Mouse (Mus musculus) C2C12 (cell line): ENCODE results near the gene Fmnl3. TPM values are rescaled to one million over a fixed set of nuclear protein-coding genes. Genes with fewer than 3 reads are reported as not detected.

Source experiments
- H3K27me3 ChIP-seq: one replicate; pipeline ENCODE4 v1.6.1; 2011; ENCODE audit not compliant: control insufficient read depth, insufficient read depth, insufficient read length
- H3K36me3 ChIP-seq: one replicate; pipeline ENCODE4 v1.6.1; 2011; ENCODE audit not compliant: control insufficient read depth, insufficient read depth
- H3K4me3 ChIP-seq: one replicate; pipeline ENCODE4 v1.5.1; 2011; ENCODE audit warnings: mild to moderate bottlenecking, control low read depth; ENCODE audit not compliant: poor library complexity, insufficient read depth, severe bottlenecking
- H3K79me2 ChIP-seq: one replicate; pipeline ENCODE4 v1.6.1; 2011; ENCODE audit not compliant: control insufficient read depth, insufficient read depth
- H3K79me3 ChIP-seq: one replicate; pipeline ENCODE4 v1.6.1; 2011; ENCODE audit warnings: low read depth, control low read depth
- H3ac ChIP-seq: one replicate; pipeline ENCODE3; 2011; ENCODE audit warnings: low read depth; ENCODE audit not compliant: control insufficient read depth, insufficient read length
- CEBPB ChIP-seq: IDR thresholded peaks from one replicate; pipeline ENCODE4 v1.6.1; 2011; ENCODE audit warnings: low read depth, mild to moderate bottlenecking, control low read depth, moderate library complexity
- CTCF ChIP-seq: IDR thresholded peaks from one replicate; pipeline ENCODE4 v1.5.1; 2011; ENCODE audit not compliant: control insufficient read depth, insufficient read depth, insufficient read length
- FOSL1 ChIP-seq: IDR thresholded peaks from one replicate; pipeline ENCODE4 v1.8.0; 2011; ENCODE audit warnings: mild to moderate bottlenecking, low read length; ENCODE audit not compliant: poor library complexity, insufficient read depth, severe bottlenecking
- MAX ChIP-seq: IDR thresholded peaks from one replicate; pipeline ENCODE4 v1.6.1; 2011; ENCODE audit warnings: mild to moderate bottlenecking, control low read depth
- MYOD1 ChIP-seq: IDR thresholded peaks from one replicate; pipeline ENCODE4 v1.6.1; 2011; ENCODE audit warnings: low read depth; ENCODE audit not compliant: control insufficient read depth, insufficient read length
- MYOG ChIP-seq: IDR thresholded peaks from one replicate; pipeline ENCODE4 v1.6.1; 2011; ENCODE audit not compliant: control insufficient read depth, insufficient read length; ENCODE audit errors: extremely low read depth
- USF1 ChIP-seq: IDR thresholded peaks from one replicate; pipeline ENCODE4 v1.6.1; 2011; ENCODE audit warnings: low read depth, mild to moderate bottlenecking, control low read depth, moderate library complexity
- polyA plus RNA-seq: library from polyadenylated mRNA; unstranded; fragments of >200 nt; fragmentation: generic; extraction: Trizol; gene quantifications from one replicate; pipeline ENCODE4 v1.2.1, GENCODE M21; 2012; ENCODE audit warnings: missing spikeins

Gene Fmnl3
- polyA plus RNA-seq, 1 experiment: 76.6 TPM

GRCm38 (mm10) chr15:99338916-99339315 lies 31.4 kb downstream of the Fmnl3 start:
- Histone ChIP-seq H3K79me2 (peaks cover 87% of the 10 kb centered on the region), H3K79me3 (peaks cover 47% of the 10 kb centered on the region), H3ac (no peak overlapping the region), H3K27me3 (no peaks in the 10 kb centered on the region), H3K36me3 (peaks cover 16% of the 10 kb centered on the region), H3K4me3 (no peak overlapping the region)
- TF ChIP-seq FOSL1: no peak
- TF ChIP-seq CTCF: no peak
- no peak for TF ChIP-seq USF1
- no peak for TF ChIP-seq MYOD1
- TF ChIP-seq MAX: no peak
- no peak for TF ChIP-seq MYOG
- no peak for TF ChIP-seq CEBPB

- TF ChIP-seq CEBPB: no peak
- no peak for TF ChIP-seq CTCF
- no peak for TF ChIP-seq MYOG
- TF ChIP-seq FOSL1: no peak
- no peak for TF ChIP-seq MYOD1
- no peak for TF ChIP-seq MAX
- no peak for TF ChIP-seq USF1
- Histone ChIP-seq H3K4me3 (no peak overlapping the region), H3K36me3 (peaks cover 32% of the 10 kb centered on the region), H3K79me3 (peaks cover 23% of the 10 kb centered on the region), H3ac (no peak overlapping the region), H3K79me2 (peaks cover 78% of the 10 kb centered on the region), H3K27me3 (no peaks in the 10 kb centered on the region)
Observed at GRCm38 (mm10) chr15:99335801-99336320, 34.4 kb downstream of the Fmnl3 start.

- no peak for TF ChIP-seq CEBPB
- peak; percentile 84 for TF ChIP-seq MYOD1
- TF ChIP-seq MAX: no peak
- no peak for TF ChIP-seq FOSL1
- peaks cover 18% of the 10 kb centered on the region for H3K79me3 ChIP-seq
- no peak overlapping the region for H3K4me3 ChIP-seq
- no peaks in the 10 kb centered on the region for H3K27me3 ChIP-seq
- peaks cover 64% of the 10 kb centered on the region for H3K79me2 ChIP-seq
- peaks cover 46% of the 10 kb centered on the region for H3K36me3 ChIP-seq
- H3ac ChIP-seq: no peak overlapping the region
Observed at GRCm38 (mm10) chr15:99334500-99334899, 35.8 kb downstream of the Fmnl3 start.

- Histone ChIP-seq H3K27me3 (no peaks in the 10 kb centered on the region), H3K4me3 (no peak overlapping the region), H3K79me2 (peaks cover 56% of the 10 kb centered on the region), H3ac (peak overlapping the region; percentile 25), H3K36me3 (peaks cover 50% of the 10 kb centered on the region), H3K79me3 (peaks cover 12% of the 10 kb centered on the region)
- TF ChIP-seq MAX: peak; percentile 3
- no peak for TF ChIP-seq CEBPB
Observed at GRCm38 (mm10) chr15:99333676-99334065, 36.6 kb downstream of the Fmnl3 start.

- peaks cover 53% of the 10 kb centered on the region for H3K36me3 ChIP-seq
- H3K79me3 ChIP-seq: peaks cover 12% of the 10 kb centered on the region
- no peak overlapping the region for H3K4me3 ChIP-seq
- TF ChIP-seq MYOD1: no peak
- TF ChIP-seq MAX: peak; percentile 19
- H3ac ChIP-seq: no peak overlapping the region
- no peaks in the 10 kb centered on the region for H3K27me3 ChIP-seq
- H3K79me2 ChIP-seq: peaks cover 50% of the 10 kb centered on the region
Observed at GRCm38 (mm10) chr15:99332921-99333675, 37.2 kb downstream of the Fmnl3 start.

- TF ChIP-seq USF1 (no peak), MAX (no peak), FOSL1 (no peak), CTCF (no peak), MYOD1 (no peak), CEBPB (no peak), MYOG (no peak)
- Histone ChIP-seq H3K79me3 (peaks cover 6% of the 10 kb centered on the region), H3ac (no peak overlapping the region), H3K4me3 (no peak overlapping the region), H3K27me3 (no peaks in the 10 kb centered on the region), H3K36me3 (peaks cover 58% of the 10 kb centered on the region), H3K79me2 (peaks cover 40% of the 10 kb centered on the region)
Observed at GRCm38 (mm10) chr15:99332111-99332510, 38.2 kb downstream of the Fmnl3 start.
